Comparison of ENCODE assay signal across 8 mouse cellular contexts in the genomic region with DNA sequence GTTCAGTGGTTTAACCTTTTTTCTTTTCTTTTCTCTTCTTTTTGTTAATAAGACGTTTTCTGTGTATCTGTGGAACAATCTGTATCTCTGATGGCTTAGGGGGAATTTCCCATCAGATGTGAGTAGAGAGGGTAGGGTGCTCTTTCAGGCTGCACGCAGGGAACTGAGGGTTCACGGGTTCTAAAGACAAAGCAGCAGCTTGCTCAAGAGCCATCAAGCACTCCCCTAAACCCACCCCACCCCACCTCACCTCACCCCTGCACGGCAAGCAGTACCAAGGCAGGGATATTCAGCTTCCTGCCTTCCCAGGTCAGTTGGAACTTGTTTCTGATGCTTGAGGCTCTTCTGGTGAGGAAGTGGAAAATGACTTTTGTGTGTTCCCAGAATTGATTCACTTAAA. TPM values are rescaled to one million over a fixed set of nuclear protein-coding genes. Genes with fewer than 3 reads are reported as not detected.
A peak's percentile ranks its signal among the peaks of the same experiment; 100 is the strongest.
DNase-seq lines count a peak whose midpoint lies in the region; ATAC-seq and TF ChIP-seq lines count a peak whose summit lies in the region.

No protein-coding gene starts in this region.

- H3K36me3 ChIP-seq in lung, embryonic 14.5 days (ENCODE audit: insufficient read depth): no peaks in the 10 kb centered on the region
- H3K36me3 ChIP-seq in intestine, postnatal 0 days (ENCODE audit: control insufficient read depth, insufficient read depth): no peaks in the 10 kb centered on the region

- peak overlapping the region; percentile 51 for H3K4me3 ChIP-seq in lung, embryonic 14.5 days (ENCODE audit: low read depth, low read length)
- H3K4me3 ChIP-seq in intestine, postnatal 0 days (ENCODE audit: low read depth, low read length): peak overlapping the region; percentile 64

- TF ChIP-seq CTCF in lung, embryonic 14.5 days (IDR thresholded peaks at IDR 0.05; ENCODE audit: low read depth): no peak
- TF ChIP-seq CTCF in brain, embryonic 14.5 days (IDR thresholded peaks at IDR 0.05; ENCODE audit: borderline replicate concordance, extremely low read depth, insufficient read depth, insufficient read length): no peak
- no peak for TF ChIP-seq CTCF in intestine, postnatal 0 days (IDR thresholded peaks at IDR 0.05; ENCODE audit: low read depth)

- WGBS in lung, embryonic 14.5 days: 12% methylated on average over 4 of the region's 4 CpGs
- 24% methylated on average over 4 of the region's 4 CpGs for WGBS in intestine, postnatal 0 days

- H3K4me2 ChIP-seq in lung, embryonic 14.5 days: peak overlapping the region; percentile 81
- H3K4me2 ChIP-seq in intestine, postnatal 0 days (replicated peaks; ENCODE audit: low read depth): peak overlapping the region; percentile 95

- TF ChIP-seq POLR2A in brain, embryonic 14.5 days (IDR thresholded peaks at IDR 0.05; ENCODE audit: borderline replicate concordance, extremely low read depth, insufficient read depth, insufficient read length, poor library complexity, severe bottlenecking): no peak

- no peaks in the 10 kb centered on the region for H3K9me3 ChIP-seq in lung, embryonic 14.5 days (ENCODE audit: low read depth, low read length)
- no peaks in the 10 kb centered on the region for H3K9me3 ChIP-seq in intestine, postnatal 0 days (ENCODE audit: control insufficient read depth)

- H3K27ac ChIP-seq in lung, embryonic 14.5 days (ENCODE audit: low read depth): no peak overlapping the region
- H3K27ac ChIP-seq in intestine, postnatal 0 days (ENCODE audit: low read depth, low read length): no peak overlapping the region

- H3K9ac ChIP-seq in lung, embryonic 14.5 days: no peak overlapping the region
- H3K9ac ChIP-seq in intestine, postnatal 0 days (ENCODE audit: low read depth, low read length): no peak overlapping the region

- no peak for DNase-seq in lung, embryonic 14.5 days
- DNase-seq in lung, postnatal 14 days: no peak
- peak; percentile 55 for DNase-seq in brain, embryonic 14.5 days (ENCODE audit: low read depth)
- peak; percentile 26 for DNase-seq in retina, postnatal 1 day
- DNase-seq in gastrocnemius, adult 18-20 months (ENCODE audit: low spot score): no peak
- DNase-seq in right cerebral cortex, postnatal 36 days (ENCODE audit: low spot score in 2 of 2): no peak
- no peak for DNase-seq in spleen, adult 12 weeks (ENCODE audit: low spot score)

- no peaks in the 10 kb centered on the region for H3K4me1 ChIP-seq in lung, embryonic 14.5 days (ENCODE audit: insufficient read depth)
- peaks cover 3% of the 10 kb centered on the region; the same call in 1 of the 2 replicates for H3K4me1 ChIP-seq in intestine, postnatal 0 days (replicated peaks; ENCODE audit: control insufficient read depth, insufficient read depth, low read length)

- no peaks in the 10 kb centered on the region; the same call in 1 of the 2 replicates for H3K27me3 ChIP-seq in lung, embryonic 14.5 days (ENCODE audit: insufficient read depth, low read length)
- H3K27me3 ChIP-seq in intestine, postnatal 0 days (replicated peaks; ENCODE audit: control insufficient read depth, insufficient read depth, low read length): no peaks in the 10 kb centered on the region

- ATAC-seq in lung, embryonic 14.5 days (ENCODE audit: insufficient read depth): no peak
- ATAC-seq in intestine, postnatal 0 days: no peak

RNA-seq across cellular contexts. Expression of a gene that starts 0.8 kb away (rescaled TPM):
- polyA plus RNA-seq in lung, embryonic 14.5 days (2014; fragmentation: Nextera tagmentation; extraction: Ambion mirVana): 2.0 and 2.4 TPM in 2 replicates
- polyA plus RNA-seq in brain, embryonic 14.5 days (2012; rRNA removed): 9.2 and 10.4 TPM in 2 replicates
- 0.81 and 0.97 TPM in 2 replicates for polyA plus RNA-seq in intestine, postnatal 0 days (2015; fragmentation: Nextera tagmentation; extraction: Ambion mirVana)
- total RNA-seq in gastrocnemius, adult 18-20 months (2021): 1 to 10 TPM in 1 of 2 experiments, under 1 TPM in 1; 0.74 to 1.1 TPM

Comparison
In these comparisons a context has a peak if more than half of its experiments do, and no peak if none do; other contexts are left out.
1. DNase-seq: peak in brain, embryonic 14.5 days (single experiment) and retina, postnatal 1 day (single experiment); none in lung, embryonic 14.5 days (single experiment), lung, postnatal 14 days (single experiment), gastrocnemius, adult 18-20 months (single experiment), right cerebral cortex, postnatal 36 days (0 of 2) and spleen, adult 12 weeks (single experiment).